Mouse (Mus musculus) lung, adult 2 months (tissue): ENCODE results near the gene Zbed5.

Source experiments
- CTCF ChIP-seq: fragments of 200-500 bp; IDR thresholded peaks from 2 replicates; pipeline ENCODE4 v1.5.1; 2011; ENCODE audit warnings: mild to moderate bottlenecking, low read length, control low read depth; ENCODE audit not compliant: insufficient read depth
- POLR2A ChIP-seq: fragments of 200-500 bp; IDR thresholded peaks from 2 replicates; pipeline ENCODE4 v1.6.1; 2011; ENCODE audit warnings: low read depth, mild to moderate bottlenecking, control low read depth, low read length, borderline replicate concordance; ENCODE audit errors: extremely low read depth

GRCm38 (mm10) chr5:129873942-129874341, 21.6 kb upstream of the Zbed5 start:
- TF ChIP-seq CTCF (no peak), POLR2A (no peak)
